Mouse (Mus musculus): ENCODE measurements around the gene Eloa.

DNA sequence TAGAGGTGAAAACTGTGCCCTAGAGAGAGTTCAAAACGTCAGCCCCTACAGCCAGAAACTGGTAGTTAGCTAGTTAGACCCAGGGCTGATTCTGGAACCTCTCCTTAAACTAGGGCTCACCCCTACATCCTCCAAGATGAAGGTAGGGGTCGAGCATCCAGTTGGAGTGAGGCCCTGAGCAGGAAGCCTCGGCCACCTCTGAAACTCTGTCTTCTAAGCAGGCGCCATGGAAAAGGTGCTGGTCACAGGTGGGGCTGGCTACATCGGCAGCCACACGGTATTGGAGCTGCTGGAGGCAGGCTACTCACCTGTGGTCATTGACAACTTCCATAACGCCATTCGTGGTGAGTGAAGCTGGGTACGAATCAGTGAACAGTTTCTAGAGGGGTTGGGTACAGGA, 56.5 kb downstream of the Eloa start:
- TF ChIP-seq CTCF (IDR thresholded peaks at IDR 0.05; ENCODE audit: borderline replicate concordance, extremely low read depth, insufficient read depth, insufficient read length), result no peak
- no peak for TF ChIP-seq POLR2A (IDR thresholded peaks at IDR 0.05; ENCODE audit: borderline replicate concordance, extremely low read depth, insufficient read depth, insufficient read length, poor library complexity, severe bottlenecking)

Data from brain, embryonic 14.5 days (tissue).